Mouse (Mus musculus): Measurements from ENCODE around the gene Farp1.
"Not testable (repeated sequence)": the region's sequence is repeated elsewhere in the genome, so short reads cannot be mapped to it uniquely, and the experiment has no call there.

Gene Farp1

DNA sequence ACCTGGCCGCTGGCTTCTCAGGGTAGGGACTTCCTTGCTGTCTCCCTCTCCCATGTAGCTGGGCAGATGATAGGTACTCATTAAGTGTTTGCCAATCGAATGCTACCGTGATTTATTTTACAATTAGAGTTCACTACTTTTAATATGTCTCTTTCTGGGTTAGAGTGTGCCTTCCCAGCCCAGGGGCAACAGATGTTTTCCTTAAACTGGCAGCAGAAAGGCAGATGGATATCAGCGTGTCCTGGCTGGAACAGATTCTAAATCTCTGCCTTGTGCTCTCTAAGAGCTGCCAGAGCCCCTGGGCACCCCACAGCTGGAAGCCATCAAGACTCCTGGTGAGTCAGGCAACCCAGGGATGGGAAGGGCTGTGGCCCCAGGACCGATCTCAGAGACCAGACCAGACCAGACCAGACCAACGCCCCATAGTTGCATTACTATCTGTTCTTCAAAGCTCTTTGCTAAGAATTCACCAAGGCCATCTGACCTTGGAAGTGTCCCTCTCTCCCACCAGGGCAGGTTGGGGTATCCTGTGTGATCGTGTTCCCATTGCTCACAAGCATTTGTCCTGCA lies 69.8 kb downstream of the Farp1 start:
- in situ Hi-C loops (cut with MboI, MseI), result no loop called here

GRCm38 (mm10) chr14:121106906-121107305 lies 71.9 kb downstream of the Farp1 start:
- in situ Hi-C loops (cut with MboI, MseI), result no loop called here

- in situ Hi-C loops (cut with MboI, MseI), result no loop called here
Observed at GRCm38 (mm10) chr14:121107707-121108285, 72.8 kb downstream of the Farp1 start.

GRCm38 (mm10) chr14:121108439-121109115 lies 73.6 kb downstream of the Farp1 start:
- in situ Hi-C loops (cut with MboI, MseI), result no loop called here

- in situ Hi-C loops (cut with MboI, MseI), result no loop called here
Observed at GRCm38 (mm10) chr14:121109116-121109504, 74.1 kb downstream of the Farp1 start.

DNA sequence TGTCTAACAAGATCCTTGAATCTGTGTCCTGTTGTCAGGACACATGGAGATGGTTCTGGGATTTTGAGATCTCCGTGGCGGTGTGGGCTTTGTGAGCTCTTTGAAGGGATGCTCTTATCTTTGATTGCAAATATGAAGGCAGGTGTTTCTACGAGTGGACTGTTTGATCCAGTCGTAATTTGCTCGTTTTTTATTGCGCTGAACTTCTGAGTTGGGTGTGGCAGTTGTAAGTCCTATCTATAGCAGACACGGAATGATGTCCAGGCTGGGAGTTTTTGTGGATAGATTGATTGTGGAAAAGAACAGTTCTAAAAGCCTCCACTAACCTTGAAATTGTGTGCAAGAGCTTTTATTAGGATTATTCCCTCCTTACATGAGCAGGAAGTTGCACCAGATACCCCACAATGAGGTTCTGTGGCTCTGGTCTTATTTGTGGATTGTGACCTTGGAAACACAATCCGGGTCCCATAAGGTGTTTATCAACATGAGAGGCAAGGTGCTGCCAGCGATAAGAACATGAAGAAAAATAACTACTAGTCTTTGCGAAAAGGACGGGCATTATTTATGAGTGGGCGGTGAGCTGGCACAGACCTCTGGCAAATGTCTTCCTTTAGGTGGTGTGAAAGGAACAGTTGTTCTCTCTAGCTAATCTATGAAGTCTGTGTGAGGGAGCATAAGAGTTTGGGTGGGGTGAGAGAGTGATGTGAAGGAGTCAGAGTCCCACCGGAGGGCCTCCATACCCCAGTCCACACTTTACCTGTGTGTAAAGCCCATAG lies 75.7 kb downstream of the Farp1 start:
- in situ Hi-C loops (cut with MboI, MseI), result no loop called here

DNA sequence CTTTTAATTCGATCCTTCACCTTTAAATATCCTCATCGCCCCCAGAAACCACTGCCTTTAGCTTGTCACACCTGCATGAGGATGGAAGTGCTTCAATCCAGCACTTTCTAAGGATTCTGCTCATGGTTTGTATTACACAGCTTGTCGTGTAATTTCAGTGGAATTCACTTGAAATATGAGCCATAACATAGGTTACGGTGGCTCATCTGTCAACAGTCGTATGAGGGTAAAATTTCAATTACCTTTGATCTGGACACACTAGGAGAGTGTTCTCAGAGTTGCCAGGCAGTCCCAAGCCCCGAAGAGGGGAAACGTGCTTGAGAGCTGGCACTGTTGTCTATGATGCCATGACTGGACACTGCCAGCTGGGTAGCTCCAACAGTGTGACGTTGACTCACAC lies 77.1 kb downstream of the Farp1 start:
- in situ Hi-C loops (cut with MboI, MseI), result no loop called here

GRCm38 (mm10) chr14:121113785-121114184 lies 78.8 kb downstream of the Farp1 start:
- in situ Hi-C loops (cut with MboI, MseI), result no loop called here

GRCm38 (mm10) chr14:121116696-121117095 lies 81.7 kb downstream of the Farp1 start:
- in situ Hi-C loops (cut with MboI, MseI), result no loop called here

GRCm38 (mm10) chr14:121118860-121119259 lies 83.9 kb downstream of the Farp1 start:
- in situ Hi-C loops (cut with MboI, MseI), result no loop called here

DNA sequence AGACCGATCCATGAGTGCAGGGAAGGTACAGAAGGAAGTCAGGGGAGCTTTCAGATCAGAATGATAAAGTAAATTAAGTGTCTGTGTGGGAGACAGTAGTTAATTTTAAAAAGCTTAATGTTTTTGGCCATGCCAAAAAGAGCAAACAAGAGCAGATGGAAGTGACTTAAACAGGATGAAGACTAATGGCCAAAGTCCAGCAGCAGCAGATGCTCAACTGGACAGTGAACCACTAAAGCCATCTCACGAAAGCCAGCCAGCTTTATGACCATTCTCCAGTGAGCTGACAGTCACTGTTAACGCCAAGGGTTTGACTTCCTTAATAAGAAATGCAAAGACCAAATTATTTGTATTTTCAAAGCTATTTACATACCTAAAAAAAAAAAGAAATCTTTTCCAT lies 86.7 kb downstream of the Farp1 start:
- in situ Hi-C loops (cut with MboI, MseI), result no loop called here

GRCm38 (mm10) chr14:121122852-121123251 lies 87.9 kb downstream of the Farp1 start:
- in situ Hi-C loops (cut with MboI, MseI), result no loop called here

- in situ Hi-C loops (cut with MboI, MseI), result no loop called here
Observed at GRCm38 (mm10) chr14:121124409-121125010, 89.5 kb downstream of the Farp1 start.

DNA sequence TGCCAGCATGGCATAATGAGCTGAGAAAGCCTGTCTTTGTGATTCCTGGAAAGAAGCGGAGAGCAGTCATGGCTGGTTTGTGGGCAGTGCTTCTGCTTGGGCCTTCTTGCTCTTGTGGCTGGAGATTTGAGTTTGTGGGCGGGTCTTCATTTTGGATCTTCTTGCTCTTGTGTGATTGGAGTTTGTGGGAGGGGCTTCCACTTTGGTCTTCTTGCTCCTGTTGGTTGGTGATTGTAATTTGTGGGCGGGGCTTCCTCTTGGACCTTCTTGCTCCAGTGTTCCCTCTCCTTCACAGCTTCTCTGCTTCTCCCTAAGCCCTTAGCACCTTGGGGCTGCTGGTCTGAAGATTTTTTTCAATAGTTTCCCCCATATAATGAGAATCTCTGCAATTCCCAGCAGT lies 90.7 kb downstream of the Farp1 start:
- in situ Hi-C loops (cut with MboI, MseI), result no loop called here

GRCm38 (mm10) chr14:121126291-121126690 lies 91.3 kb downstream of the Farp1 start:
- in situ Hi-C loops (cut with MboI, MseI), result no loop called here

GRCm38 (mm10) chr14:121128858-121129800 lies 94.1 kb downstream of the Farp1 start:
- in situ Hi-C loops (cut with MboI, MseI), result no loop called here

GRCm38 (mm10) chr14:121130351-121130750 lies 95.4 kb downstream of the Farp1 start:
- in situ Hi-C loops (cut with MboI, MseI), result not testable (repeated sequence)

DNA sequence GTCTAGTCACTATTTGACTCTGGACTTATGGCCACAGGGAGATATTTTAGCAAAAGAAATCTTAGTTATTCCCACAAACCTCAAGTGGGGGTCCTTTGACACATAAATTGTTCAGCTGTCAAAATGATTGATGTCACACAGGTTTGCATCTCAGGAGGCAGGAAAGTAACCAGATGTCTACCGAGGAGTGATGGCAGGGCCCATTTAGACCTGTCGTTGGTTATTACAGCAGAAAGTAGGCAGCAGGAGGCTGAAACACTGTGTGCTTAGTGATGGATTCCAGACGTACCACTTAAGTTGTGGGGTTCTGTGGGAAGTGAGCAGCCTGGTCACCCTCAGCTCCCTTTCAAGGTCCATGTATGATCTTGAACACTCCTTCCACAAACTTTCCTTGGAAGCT lies 99.4 kb downstream of the Farp1 start:
- in situ Hi-C loops (cut with MboI, MseI), result no loop called here

GRCm38 (mm10) chr14:121143831-121144455 lies 108.9 kb downstream of the Farp1 start:
- in situ Hi-C loops (cut with MboI, MseI), result no loop called here

GRCm38 (mm10) chr14:121144496-121144895 lies 109.5 kb downstream of the Farp1 start:
- in situ Hi-C loops (cut with MboI, MseI), result no loop called here
